Mouse (Mus musculus): Measurements from ENCODE around the gene Ovol3. TPM values are rescaled to one million over a fixed set of nuclear protein-coding genes. Genes with fewer than 3 reads are reported as not detected.
"Not testable (repeated sequence)": the region's sequence is repeated elsewhere in the genome, so short reads cannot be mapped to it uniquely, and the experiment has no call there.

Ovol3 gene
- polyA plus RNA-seq, 1 experiment from 2014 or later = not detected

- Histone ChIP-seq H3K4me1 (no peaks in the 10 kb centered on the region), H3K27me3 (replicated peaks; ENCODE audit: low read depth, poor library complexity, severe bottlenecking) (no peaks in the 10 kb centered on the region), H3K36me3 (replicated peaks) (peaks cover 78% of the 10 kb centered on the region), H3K27ac (replicated peaks) (no peak overlapping the region), H3K9me3 (no peaks in the 10 kb centered on the region), H3K4me3 (no peak overlapping the region)
- no peak for DNase-seq (ENCODE audit: low spot score)
- 83% methylated on average over 12 of the region's 12 CpGs for WGBS
These were observed 16.7 kb upstream of the Ovol3 start for GRCm38 (mm10) chr7:30251956-30252954.

GRCm38 (mm10) chr7:30237374-30237773 lies 1.8 kb upstream of the Ovol3 start:
- not testable (repeated sequence) for H3K9me3 ChIP-seq; H3K27me3 ChIP-seq (replicated peaks; ENCODE audit: low read depth, poor library complexity, severe bottlenecking); DNase-seq (ENCODE audit: low spot score); H3K4me3 ChIP-seq; H3K27ac ChIP-seq (replicated peaks)
- Histone ChIP-seq H3K4me1 (peaks cover 14% of the 10 kb centered on the region), H3K36me3 (replicated peaks) (peaks cover 54% of the 10 kb centered on the region)
- 86% methylated on average over 3 of the region's 3 CpGs for WGBS

GRCm38 (mm10) chr7:30235091-30235490 lies 434 bp downstream of the Ovol3 start:
- Histone ChIP-seq H3K4me1 (peaks cover 23% of the 10 kb centered on the region), H3K27ac (replicated peaks) (no peak overlapping the region), H3K36me3 (replicated peaks) (peaks cover 31% of the 10 kb centered on the region), H3K27me3 (replicated peaks; ENCODE audit: low read depth, poor library complexity, severe bottlenecking) (no peaks in the 10 kb centered on the region), H3K9me3 (no peaks in the 10 kb centered on the region), H3K4me3 (no peak overlapping the region)
- WGBS = 86% methylated on average over 8 of the region's 8 CpGs
- DNase-seq (ENCODE audit: low spot score) = no peak

- DNase-seq (ENCODE audit: low spot score) = no peak
- 93% methylated on average over 15 of the region's 15 CpGs for WGBS
- H3K36me3 ChIP-seq (replicated peaks) = peaks cover 33% of the 10 kb centered on the region
- H3K4me1 ChIP-seq = peaks cover 23% of the 10 kb centered on the region
- no peaks in the 10 kb centered on the region for H3K27me3 ChIP-seq (replicated peaks; ENCODE audit: low read depth, poor library complexity, severe bottlenecking)
- H3K4me3 ChIP-seq = no peak overlapping the region
- no peaks in the 10 kb centered on the region for H3K9me3 ChIP-seq
- no peak overlapping the region for H3K27ac ChIP-seq (replicated peaks)
These were observed 1.2 kb downstream of the Ovol3 start for GRCm38 (mm10) chr7:30234276-30234858.

- no peak for DNase-seq (ENCODE audit: low spot score)
- Histone ChIP-seq H3K4me3 (peak overlapping the region; percentile 68), H3K36me3 (replicated peaks) (peaks cover 39% of the 10 kb centered on the region), H3K27ac (replicated peaks) (peak overlapping the region; percentile 12; the same call in 1 of the 2 replicates), H3K4me1 (peaks cover 23% of the 10 kb centered on the region), H3K27me3 (replicated peaks; ENCODE audit: low read depth, poor library complexity, severe bottlenecking) (no peaks in the 10 kb centered on the region), H3K9me3 (no peaks in the 10 kb centered on the region)
- WGBS = 91% methylated on average over 20 of the region's 20 CpGs
These were observed 2.1 kb downstream of the Ovol3 start for GRCm38 (mm10) chr7:30233387-30233786.

GRCm38 (mm10) chr7:30232631-30233148 lies 2.8 kb downstream of the Ovol3 start:
- Histone ChIP-seq H3K27ac (replicated peaks) (peak overlapping the region; percentile 92), H3K9me3 (no peaks in the 10 kb centered on the region), H3K27me3 (replicated peaks; ENCODE audit: low read depth, poor library complexity, severe bottlenecking) (no peaks in the 10 kb centered on the region), H3K4me3 (peak overlapping the region; percentile 68), H3K4me1 (peaks cover 23% of the 10 kb centered on the region), H3K36me3 (replicated peaks) (peaks cover 46% of the 10 kb centered on the region)
- WGBS = 6% methylated on average over 24 of the region's 24 CpGs
- peak; percentile 74 for DNase-seq (ENCODE audit: low spot score)

- Histone ChIP-seq H3K27me3 (replicated peaks; ENCODE audit: low read depth, poor library complexity, severe bottlenecking) (no peaks in the 10 kb centered on the region), H3K36me3 (replicated peaks) (peaks cover 54% of the 10 kb centered on the region), H3K4me1 (peaks cover 23% of the 10 kb centered on the region), H3K4me3 (peak within 1 kb of the TSS; percentile 68), H3K9me3 (no peaks in the 10 kb centered on the region), H3K27ac (replicated peaks) (peak within 1 kb of the TSS; percentile 92)
- under 1% methylated on average over 67 of the region's 67 CpGs for WGBS
- peak; percentile 97 for DNase-seq (ENCODE audit: low spot score)
These were observed 3.7 kb downstream of the Ovol3 start, which contains the start of the genes Polr2i and Tbcb for GRCm38 (mm10) chr7:30231669-30232454. Gene Polr2i (plus strand): TSS chr7:30231948. Gene Tbcb (minus strand): TSS chr7:30232272.

- peak overlapping the region; percentile 92 for H3K27ac ChIP-seq (replicated peaks)
- peaks cover 60% of the 10 kb centered on the region for H3K36me3 ChIP-seq (replicated peaks)
- DNase-seq (ENCODE audit: low spot score) = no peak
- H3K27me3 ChIP-seq (replicated peaks; ENCODE audit: low read depth, poor library complexity, severe bottlenecking) = no peaks in the 10 kb centered on the region
- peaks cover 23% of the 10 kb centered on the region for H3K4me1 ChIP-seq
- under 1% methylated on average over 16 of the region's 16 CpGs for WGBS
- peak overlapping the region; percentile 68 for H3K4me3 ChIP-seq
- no peaks in the 10 kb centered on the region for H3K9me3 ChIP-seq
These were observed 4.2 kb downstream of the Ovol3 start for GRCm38 (mm10) chr7:30231328-30231668.

- Histone ChIP-seq H3K9me3 (no peaks in the 10 kb centered on the region), H3K27ac (replicated peaks) (no peak overlapping the region), H3K27me3 (replicated peaks; ENCODE audit: low read depth, poor library complexity, severe bottlenecking) (no peaks in the 10 kb centered on the region), H3K36me3 (replicated peaks) (peaks cover 73% of the 10 kb centered on the region), H3K4me1 (peaks cover 10% of the 10 kb centered on the region), H3K4me3 (no peak overlapping the region)
- DNase-seq (ENCODE audit: low spot score) = no peak
- WGBS = 92% methylated on average over 12 of the region's 12 CpGs
These were observed 11.3 kb downstream of the Ovol3 start for GRCm38 (mm10) chr7:30224206-30224605.

GRCm38 (mm10) chr7:30222205-30222604 lies 13.3 kb downstream of the Ovol3 start:
- Histone ChIP-seq H3K27ac (replicated peaks) (no peak overlapping the region), H3K27me3 (replicated peaks; ENCODE audit: low read depth, poor library complexity, severe bottlenecking) (no peaks in the 10 kb centered on the region), H3K9me3 (no peaks in the 10 kb centered on the region), H3K4me1 (peaks cover 14% of the 10 kb centered on the region), H3K36me3 (replicated peaks) (peaks cover 55% of the 10 kb centered on the region), H3K4me3 (no peak overlapping the region)
- WGBS = 93% methylated on average over 5 of the region's 5 CpGs
- no peak for DNase-seq (ENCODE audit: low spot score)

- DNase-seq (ENCODE audit: low spot score) = no peak
- H3K27me3 ChIP-seq (replicated peaks; ENCODE audit: low read depth, poor library complexity, severe bottlenecking) = no peaks in the 10 kb centered on the region
- H3K27ac ChIP-seq (replicated peaks) = no peak overlapping the region
- H3K9me3 ChIP-seq = no peaks in the 10 kb centered on the region
- H3K36me3 ChIP-seq (replicated peaks) = peaks cover 48% of the 10 kb centered on the region
- peaks cover 17% of the 10 kb centered on the region for H3K4me1 ChIP-seq
- WGBS = 88% methylated on average over 3 of the region's 3 CpGs
- H3K4me3 ChIP-seq = no peak overlapping the region
These were observed 14.1 kb downstream of the Ovol3 start for GRCm38 (mm10) chr7:30221433-30221832.

GRCm38 (mm10) chr7:30220008-30220356 lies 15.5 kb downstream of the Ovol3 start:
- Histone ChIP-seq H3K4me3 (peak overlapping the region; percentile 61), H3K27ac (replicated peaks) (peak overlapping the region; percentile 81), H3K4me1 (peaks cover 17% of the 10 kb centered on the region), H3K36me3 (replicated peaks) (peaks cover 33% of the 10 kb centered on the region), H3K27me3 (replicated peaks; ENCODE audit: low read depth, poor library complexity, severe bottlenecking) (no peaks in the 10 kb centered on the region), H3K9me3 (no peaks in the 10 kb centered on the region)
- DNase-seq (ENCODE audit: low spot score) = no peak
- 26% methylated on average over 11 of the region's 11 CpGs for WGBS

Data from embryonic facial prominence, embryonic 10.5 days (tissue).